Mouse (Mus musculus) stomach, embryonic 14.5 days (tissue): ENCODE data around the gene Nf1. TPM values are rescaled to one million over a fixed set of nuclear protein-coding genes. Genes with fewer than 3 reads are reported as not detected.
A peak's percentile ranks its signal among the peaks of the same experiment; 100 is the strongest.

Experiments used
- ATAC-seq: fragments of 200-750 bp; cut with Nextera tagmentation; 2 replicates; pipeline ENCODE4 v1.8.0; 2017; ENCODE audit warnings: low read depth, moderate TSS enrichment; ENCODE audit not compliant: insufficient number of reproducible peaks, insufficient read depth, low FRiP score
- H3K27ac ChIP-seq: fragments of 300-500 bp; sonication (generic); 2 replicates; pipeline ENCODE4 v1.5.1; 2014; ENCODE audit warnings: mild to moderate bottlenecking, low read length, moderate library complexity, mixed read lengths
- H3K27me3 ChIP-seq: fragments of 300-500 bp; sonication (generic); 2 replicates; pipeline ENCODE4 v1.6.1; 2014; ENCODE audit warnings: low read length, control low read depth, mixed read lengths; ENCODE audit not compliant: control insufficient read depth, insufficient read depth
- H3K36me3 ChIP-seq: fragments of 300-500 bp; sonication (generic); 2 replicates; pipeline ENCODE4 v1.6.1; 2014; ENCODE audit warnings: mild to moderate bottlenecking, control low read depth, low read length, moderate library complexity, mixed read lengths; ENCODE audit not compliant: control insufficient read depth, insufficient read depth
- H3K4me1 ChIP-seq: fragments of 300-500 bp; sonication (generic); 2 replicates; pipeline ENCODE4 v1.6.1; 2014; ENCODE audit warnings: low read length, control low read depth, mixed read lengths; ENCODE audit not compliant: control insufficient read depth, insufficient read depth
- H3K4me2 ChIP-seq: fragments of 300-500 bp; sonication (generic); replicated peaks from 2 replicates; pipeline ENCODE4 v1.6.1; 2014; ENCODE audit warnings: low read depth, low read length, control low read depth
- H3K4me3 ChIP-seq: fragments of 300-500 bp; sonication (generic); 2 replicates; pipeline ENCODE4 v1.5.1; 2014; ENCODE audit warnings: low read depth, low read length, control low read depth
- H3K9ac ChIP-seq: fragments of 300-500 bp; sonication (generic); replicated peaks from 2 replicates; pipeline ENCODE4 v1.6.1; 2014; ENCODE audit warnings: low read depth, mild to moderate bottlenecking, control low read depth, low read length, moderate library complexity, mixed read lengths
- H3K9me3 ChIP-seq: fragments of 300-500 bp; sonication (generic); 2 replicates; pipeline ENCODE4 v1.6.1; 2016; ENCODE audit warnings: low read depth, low read length, control low read depth; ENCODE audit not compliant: control insufficient read depth
- WGBS: fragments of 180-500 bp; shearing (Covaris S2); extraction: QIAGEN DNeasy Blood & Tissue Kit; methylation state at CpG from one replicate; pipeline ENCODE4 v1.1.7; 2014; 5-methylcytosine and 5-hydroxymethylcytosine counted together
- polyA plus RNA-seq: library from polyadenylated mRNA; unstranded; fragments of >200 nt; fragmentation: Nextera tagmentation; extraction: Ambion mirVana; gene quantifications from 2 replicates; pipeline ENCODE4 v1.2.1, GENCODE M21; 2014

Nf1 gene
- polyA plus RNA-seq, 1 experiment from 2014 or later: 16.9 TPM

- Histone ChIP-seq H3K27ac (no peak overlapping the region), H3K9me3 (no peaks in the 10 kb centered on the region), H3K4me1 (peaks cover 9% of the 10 kb centered on the region; the same call in 1 of the 2 replicates), H3K4me3 (no peak overlapping the region), H3K9ac (no peak overlapping the region), H3K36me3 (no peaks in the 10 kb centered on the region), H3K27me3 (no peaks in the 10 kb centered on the region), H3K4me2 (no peak overlapping the region)
- ATAC-seq: no peak
- WGBS: 90% methylated on average over 5 of the region's 5 CpGs
Measured at GRCm38 (mm10) chr11:79336722-79337267, 2.7 kb upstream of the Nf1 start.

- Histone ChIP-seq H3K27ac (no peak overlapping the region), H3K27me3 (no peaks in the 10 kb centered on the region), H3K9me3 (no peaks in the 10 kb centered on the region), H3K36me3 (no peaks in the 10 kb centered on the region; the same call in 1 of the 2 replicates), H3K4me2 (peak overlapping the region; percentile 84), H3K4me3 (peak overlapping the region; percentile 99), H3K4me1 (peaks cover 9% of the 10 kb centered on the region; the same call in 1 of the 2 replicates), H3K9ac (peak overlapping the region; percentile 95)
- 47% methylated on average over 4 of the region's 4 CpGs for WGBS
- ATAC-seq: no peak
Measured at GRCm38 (mm10) chr11:79338621-79339020, 872 bp upstream of the Nf1 start.

GRCm38 (mm10) chr11:79339808-79340781 lies 602 bp downstream of the Nf1 start:
- H3K27ac ChIP-seq: peak overlapping the region; percentile 91
- H3K9me3 ChIP-seq: no peaks in the 10 kb centered on the region
- ATAC-seq: peak; percentile 78
- H3K4me3 ChIP-seq: peak overlapping the region; percentile 99
- H3K9ac ChIP-seq: peak overlapping the region; percentile 95
- no peaks in the 10 kb centered on the region for H3K27me3 ChIP-seq
- peak overlapping the region; percentile 84 for H3K4me2 ChIP-seq
- 1% methylated on average over 37 of the region's 63 CpGs for WGBS
- peaks cover 9% of the 10 kb centered on the region; the same call in 1 of the 2 replicates for H3K4me1 ChIP-seq
- no peaks in the 10 kb centered on the region; the same call in 1 of the 2 replicates for H3K36me3 ChIP-seq

- no peak for ATAC-seq
- no peaks in the 10 kb centered on the region for H3K27me3 ChIP-seq
- H3K9me3 ChIP-seq: no peaks in the 10 kb centered on the region
- H3K4me1 ChIP-seq: no peaks in the 10 kb centered on the region
- no peak overlapping the region for H3K4me2 ChIP-seq
- H3K36me3 ChIP-seq: no peaks in the 10 kb centered on the region
- H3K27ac ChIP-seq: no peak overlapping the region
- no peak overlapping the region for H3K4me3 ChIP-seq
- WGBS: 74% methylated on average over 3 of the region's 3 CpGs
- no peak overlapping the region for H3K9ac ChIP-seq
Measured at GRCm38 (mm10) chr11:79356995-79357394, 17.5 kb downstream of the Nf1 start.

- no peak overlapping the region for H3K4me2 ChIP-seq
- no peak overlapping the region for H3K27ac ChIP-seq
- no peaks in the 10 kb centered on the region for H3K27me3 ChIP-seq
- H3K9me3 ChIP-seq: no peaks in the 10 kb centered on the region
- ATAC-seq: no peak
- no peaks in the 10 kb centered on the region for H3K36me3 ChIP-seq
- WGBS: 89% methylated on average over 1 of the region's 1 CpGs
- no peaks in the 10 kb centered on the region for H3K4me1 ChIP-seq
- H3K4me3 ChIP-seq: no peak overlapping the region
- H3K9ac ChIP-seq: no peak overlapping the region
Measured at GRCm38 (mm10) chr11:79357397-79357796, 17.9 kb downstream of the Nf1 start.

- Histone ChIP-seq H3K27me3 (no peaks in the 10 kb centered on the region), H3K4me1 (0 out of 2 replicates have a peak, but pooled peaks cover 11% of the 10 kb centered on the region), H3K36me3 (no peaks in the 10 kb centered on the region), H3K9ac (no peak overlapping the region), H3K4me3 (no peak overlapping the region), H3K27ac (no peak overlapping the region), H3K4me2 (no peak overlapping the region), H3K9me3 (0 out of 2 replicates have a peak, but pooled peaks cover 4% of the 10 kb centered on the region)
- 86% methylated on average over 3 of the region's 3 CpGs for WGBS
- no peak for ATAC-seq
Measured at GRCm38 (mm10) chr11:79364956-79365355, 25.5 kb downstream of the Nf1 start.

- no peak overlapping the region for H3K27ac ChIP-seq
- WGBS: 30% methylated on average over 8 of the region's 8 CpGs
- H3K4me1 ChIP-seq: 0 out of 2 replicates have a peak, but pooled peaks cover 11% of the 10 kb centered on the region
- 0 out of 2 replicates have a peak, but pooled peaks cover 4% of the 10 kb centered on the region for H3K9me3 ChIP-seq
- H3K27me3 ChIP-seq: no peaks in the 10 kb centered on the region
- no peak for ATAC-seq
- no peak overlapping the region for H3K9ac ChIP-seq
- no peak overlapping the region for H3K4me2 ChIP-seq
- no peak overlapping the region for H3K4me3 ChIP-seq
- no peaks in the 10 kb centered on the region; the same call in 1 of the 2 replicates for H3K36me3 ChIP-seq
Measured at GRCm38 (mm10) chr11:79366284-79366683, 26.8 kb downstream of the Nf1 start.

- no peaks in the 10 kb centered on the region for H3K27me3 ChIP-seq
- no peaks in the 10 kb centered on the region for H3K9me3 ChIP-seq
- WGBS: 93% methylated on average over 4 of the region's 4 CpGs
Measured at GRCm38 (mm10) chr11:79373031-79373430, 33.5 kb downstream of the Nf1 start.

More at GRCm38 (mm10) chr11:79373031-79373430, 33.5 kb downstream of the Nf1 start:
- Histone ChIP-seq H3K27ac (no peak overlapping the region), H3K9ac (no peak overlapping the region), H3K4me1 (0 out of 2 replicates have a peak, but pooled peaks cover 1% of the 10 kb centered on the region), H3K36me3 (no peaks in the 10 kb centered on the region; the same call in 1 of the 2 replicates), H3K4me2 (no peak overlapping the region), H3K4me3 (no peak overlapping the region)
- ATAC-seq: no peak
